Mouse (Mus musculus) testis, postnatal 10 days (tissue): ENCODE measurements around the gene Arv1.

Source experiments
- DNase-seq: peaks from one replicate; pipeline ENCODE4 v3.0.0; 2021; ENCODE audit warnings: low spot score

Arv1 gene

DNA sequence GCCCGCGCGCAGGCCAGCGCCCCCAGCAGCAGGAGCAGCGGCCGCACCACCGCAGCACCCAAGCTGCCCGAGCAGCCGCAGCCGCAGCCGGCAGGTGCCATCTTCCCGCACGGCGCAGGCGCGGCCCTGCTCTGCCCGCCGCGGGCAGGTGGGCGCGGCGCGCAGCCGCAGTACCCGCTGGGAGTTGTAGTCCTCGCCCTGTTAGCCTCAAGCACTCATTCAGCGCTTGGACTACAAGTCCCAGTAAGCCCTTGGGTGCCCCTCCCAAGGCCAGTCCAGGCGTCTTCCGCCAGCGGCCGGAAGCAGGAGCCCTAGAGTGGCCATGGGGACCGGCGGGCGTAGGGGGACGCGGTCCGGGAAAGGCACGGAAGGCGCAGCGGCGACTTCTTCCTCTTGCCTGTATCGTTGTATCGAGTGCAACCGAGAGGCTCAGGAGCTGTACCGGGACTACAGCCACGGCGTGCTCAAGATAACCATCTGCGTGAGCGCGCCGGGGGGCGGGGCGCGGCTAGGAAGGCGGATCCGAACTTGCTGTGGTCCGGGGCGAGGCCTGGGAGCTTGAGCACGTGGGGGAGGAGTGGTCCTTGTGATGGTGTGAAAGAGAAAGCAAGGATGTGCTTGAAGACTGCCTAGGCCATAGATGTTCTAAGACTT lies at the start of gene Arv1, which contains the start of gene Ttc13:
TSS of gene Arv1 (plus strand) at position 278 of the 654 bp plus-strand sequence.
TSS of gene Ttc13 (minus strand) at position 122 of the 654 bp plus-strand sequence.
- peak; percentile 93 for DNase-seq

DNA sequence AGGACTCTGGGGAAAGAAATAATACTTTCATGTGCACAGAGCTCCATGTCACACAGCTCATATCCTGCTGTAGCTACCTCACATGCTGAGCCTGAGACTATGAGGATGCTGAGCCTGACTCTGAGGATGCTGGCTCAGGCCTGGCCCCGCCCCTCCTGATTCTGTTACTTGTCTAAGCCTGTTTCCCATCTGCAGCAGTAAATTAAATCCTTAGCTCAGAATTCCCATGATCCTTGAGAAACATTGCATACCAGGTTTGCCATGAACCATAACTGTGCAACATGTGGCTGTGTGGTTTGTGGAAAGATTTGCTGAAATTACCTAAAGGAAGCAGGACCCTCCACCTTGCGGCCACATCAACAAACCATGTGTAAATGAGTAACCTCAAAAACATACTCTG lies 49.6 kb upstream of the Arv1 start:
- no peak for DNase-seq

DNA sequence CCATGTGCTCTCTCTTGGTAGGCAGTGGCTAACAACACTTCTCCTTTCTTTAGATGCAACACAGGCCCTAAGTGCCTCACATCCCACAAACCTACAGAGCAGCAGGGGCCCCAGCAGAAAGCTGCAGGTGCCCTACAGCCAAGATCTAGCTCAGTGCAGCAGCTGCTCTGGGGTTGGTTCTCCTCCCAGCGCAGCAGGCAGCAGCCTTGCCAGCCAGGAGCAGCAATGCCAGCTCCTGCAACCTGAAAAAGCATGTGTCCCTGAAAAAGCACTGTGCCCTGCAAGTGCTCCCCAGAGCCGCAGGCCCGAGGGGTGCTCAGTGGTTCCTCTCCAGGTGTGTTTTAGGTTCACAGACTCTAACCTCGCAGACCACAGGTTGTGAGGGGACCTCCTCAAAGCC lies 45.3 kb upstream of the Arv1 start:
- DNase-seq: no peak

- DNase-seq: no peak
These were observed 44.9 kb upstream of the Arv1 start for GRCm38 (mm10) chr8:124677078-124677477.

- DNase-seq: peak; percentile 90
These were observed 44.5 kb upstream of the Arv1 start for GRCm38 (mm10) chr8:124677486-124677885.

DNA sequence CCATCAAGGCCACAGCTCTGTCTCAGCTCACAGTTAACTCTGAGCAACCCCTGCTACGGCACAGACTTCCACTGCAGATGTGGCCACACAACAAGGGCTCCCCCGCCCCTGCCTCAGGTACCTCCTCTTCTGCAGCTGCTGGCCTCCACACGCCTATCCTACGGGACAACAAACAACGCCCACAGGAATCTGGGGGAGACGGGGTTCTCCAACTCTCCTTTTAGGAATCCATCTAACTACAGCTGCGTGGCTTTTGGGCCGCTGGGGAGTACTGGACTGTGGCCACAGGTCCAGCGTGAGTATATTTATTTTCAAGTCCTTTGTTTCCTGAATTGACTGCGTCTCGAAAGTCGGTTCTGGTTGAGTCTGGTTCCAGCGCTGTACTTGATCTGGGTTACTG lies 43.7 kb upstream of the Arv1 start:
- no peak for DNase-seq

GRCm38 (mm10) chr8:124681077-124681791 lies 40.7 kb upstream of the Arv1 start:
- no peak for DNase-seq

DNA sequence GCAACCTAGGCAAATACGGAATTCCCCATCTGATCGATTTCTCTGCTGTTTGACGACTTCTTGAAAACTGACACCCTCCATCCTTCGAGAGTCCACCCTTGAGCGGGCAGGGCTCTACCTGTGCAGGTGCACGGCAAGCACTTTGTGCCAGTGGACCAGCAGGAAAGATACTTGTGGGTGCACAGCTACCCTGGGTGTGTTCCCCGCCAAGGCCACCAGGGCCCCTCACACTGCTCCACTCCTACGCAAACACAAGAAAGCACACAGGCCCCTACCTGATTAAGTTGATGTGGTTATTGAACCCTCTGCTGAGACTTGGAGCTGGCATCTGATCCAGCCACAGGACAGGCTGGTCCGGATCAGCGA lies 40.2 kb upstream of the Arv1 start:
- no peak for DNase-seq

GRCm38 (mm10) chr8:124682218-124682617 lies 39.7 kb upstream of the Arv1 start:
- DNase-seq: no peak

DNA sequence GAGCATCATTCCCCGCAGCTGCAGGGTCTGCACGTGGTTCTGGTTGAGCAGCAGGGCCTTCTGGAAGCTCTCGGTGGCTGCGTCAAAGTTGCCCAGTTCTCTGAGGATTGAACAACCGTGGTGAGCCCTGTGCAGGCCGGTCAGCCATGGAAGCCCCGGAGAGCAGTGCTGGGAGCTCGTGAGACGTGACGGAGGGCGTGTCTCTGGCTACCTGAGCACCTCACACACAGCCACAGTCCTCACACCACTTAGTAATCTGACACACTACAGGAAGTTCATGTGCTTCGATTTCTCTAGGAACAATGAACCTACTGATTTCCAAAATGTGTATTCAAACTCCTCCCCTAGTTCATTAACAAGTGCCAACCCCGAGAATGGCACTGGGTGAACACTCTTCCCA lies 33.0 kb upstream of the Arv1 start:
- no peak for DNase-seq

DNA sequence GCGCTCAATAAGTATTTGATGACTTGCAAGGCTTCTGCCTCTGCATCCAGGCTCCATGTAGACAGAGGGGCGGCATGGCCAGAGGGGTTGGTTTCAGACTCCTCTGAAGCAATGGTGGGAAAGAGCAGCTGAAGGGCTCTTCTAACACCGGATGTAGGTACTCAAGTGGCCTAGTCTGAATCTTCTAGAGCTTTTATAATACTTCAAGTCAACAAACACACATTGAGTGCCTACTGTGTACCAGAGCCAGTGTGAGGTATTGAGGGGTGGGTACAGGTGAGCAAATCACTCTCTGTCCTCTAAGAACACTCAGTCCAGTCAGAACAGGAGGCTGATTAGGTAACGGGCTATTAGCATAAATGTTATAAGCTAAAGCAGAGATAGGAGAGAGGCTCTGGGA lies 30.2 kb upstream of the Arv1 start:
- DNase-seq: no peak

DNA sequence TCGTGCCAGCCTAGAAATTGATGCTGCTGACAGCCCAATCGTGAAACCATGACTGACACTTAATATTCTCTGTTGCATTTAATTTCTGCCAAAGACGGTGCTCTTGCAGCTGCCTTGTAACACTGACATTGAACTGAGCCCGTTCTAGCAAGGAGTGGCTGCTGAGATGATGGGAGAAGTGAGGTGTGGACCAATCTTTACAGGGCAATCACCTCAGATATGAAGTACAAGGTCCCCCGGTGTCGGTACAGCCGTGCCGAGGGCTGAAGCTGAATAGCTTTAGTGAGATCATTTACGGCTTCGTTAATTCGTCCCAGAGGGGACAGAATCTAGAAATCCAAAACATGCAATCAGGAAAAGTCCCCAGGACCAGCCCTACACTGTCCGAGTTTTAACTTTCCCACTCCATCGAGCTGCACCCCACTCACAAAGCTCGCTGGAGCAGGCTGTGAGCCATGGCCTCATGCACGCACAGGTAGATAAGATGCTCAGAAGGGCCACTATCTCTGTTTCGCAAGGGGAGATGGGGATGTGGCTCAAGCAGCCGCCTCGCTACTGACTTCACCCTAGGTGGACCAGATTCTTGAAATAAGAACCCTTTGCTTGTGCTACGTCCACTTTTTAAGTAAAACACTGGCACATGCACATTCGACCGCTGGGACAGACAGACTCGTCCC lies 26.4 kb upstream of the Arv1 start:
- DNase-seq: no peak

DNA sequence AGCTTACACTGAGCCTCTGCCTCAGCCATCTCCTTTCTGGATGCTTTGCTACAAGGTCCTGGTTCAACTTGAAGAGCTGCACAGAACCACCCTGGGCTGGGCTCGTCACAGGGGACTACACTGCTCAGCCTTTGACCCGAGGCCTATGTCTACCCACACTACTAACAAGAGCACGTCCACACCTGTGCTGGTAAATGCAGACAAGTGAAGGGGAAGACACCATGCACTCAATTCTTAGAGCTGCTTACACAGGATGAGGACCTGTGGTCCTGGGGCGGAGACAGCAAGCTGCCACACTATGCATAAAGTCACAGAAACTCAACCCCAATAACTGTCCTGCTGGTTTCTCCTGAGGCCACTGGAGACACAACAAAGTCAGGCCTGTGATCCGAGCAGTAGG lies 21.7 kb upstream of the Arv1 start:
- DNase-seq: no peak

DNA sequence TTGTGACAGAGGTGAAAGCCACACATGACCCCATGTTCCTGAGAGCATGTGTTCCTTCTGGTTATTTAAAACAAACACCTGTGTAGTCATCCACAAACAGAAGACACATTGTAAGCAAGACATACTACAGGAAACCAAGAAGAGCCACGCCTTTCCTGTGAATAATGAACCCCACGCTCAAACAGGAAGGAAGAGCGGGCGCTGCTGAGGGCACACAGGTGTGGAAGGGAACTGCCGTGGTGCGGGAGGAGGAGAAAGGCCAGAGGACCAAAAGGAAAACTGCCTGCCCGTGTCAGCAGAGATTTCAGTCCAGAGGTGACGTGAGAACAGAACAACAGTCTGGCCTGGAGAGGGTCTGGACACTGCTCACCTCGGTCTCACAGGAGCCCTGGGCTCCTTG lies 20.9 kb upstream of the Arv1 start:
- no peak for DNase-seq

DNA sequence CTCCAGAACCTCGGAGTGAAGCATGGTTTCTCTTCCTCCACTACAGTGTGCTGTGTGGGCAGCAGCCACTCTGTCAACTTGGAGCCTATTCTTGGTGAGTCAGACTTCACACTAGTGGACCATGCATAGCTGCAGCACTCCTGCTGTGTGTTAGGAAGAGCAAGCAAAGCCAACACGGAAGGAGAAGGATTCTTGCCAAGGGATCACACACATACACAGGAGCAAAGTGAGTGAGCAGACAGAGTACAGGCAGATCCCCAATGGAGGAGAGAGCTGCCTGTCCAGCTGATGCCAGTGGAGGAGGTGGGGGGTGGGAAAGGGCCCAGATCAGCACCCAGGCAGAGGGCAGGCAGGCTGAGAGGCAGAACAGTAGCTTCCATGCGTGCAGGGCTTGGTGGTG lies 19.8 kb upstream of the Arv1 start:
- DNase-seq: no peak

DNA sequence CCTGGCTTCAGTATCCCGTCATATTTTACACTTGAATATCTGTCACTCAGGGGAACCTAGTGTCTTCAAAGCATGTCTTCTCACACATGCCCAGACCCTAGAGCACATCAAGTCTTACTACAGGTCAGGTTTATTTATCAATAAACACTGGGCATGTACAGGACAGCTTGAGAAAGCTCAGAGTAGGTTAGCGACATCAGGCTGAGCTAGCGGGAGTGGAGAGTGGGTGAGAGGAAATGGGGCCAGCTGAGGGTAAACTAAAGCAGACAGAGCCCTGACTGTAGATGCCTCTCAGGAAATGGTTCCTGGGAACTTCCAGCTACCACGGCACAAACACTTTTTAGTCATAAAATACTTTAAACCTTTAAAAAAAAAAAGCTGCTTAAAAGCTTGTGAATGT lies 18.4 kb upstream of the Arv1 start:
- DNase-seq: no peak

- DNase-seq: no peak
These were observed 17.6 kb upstream of the Arv1 start for GRCm38 (mm10) chr8:124704376-124704775.

DNA sequence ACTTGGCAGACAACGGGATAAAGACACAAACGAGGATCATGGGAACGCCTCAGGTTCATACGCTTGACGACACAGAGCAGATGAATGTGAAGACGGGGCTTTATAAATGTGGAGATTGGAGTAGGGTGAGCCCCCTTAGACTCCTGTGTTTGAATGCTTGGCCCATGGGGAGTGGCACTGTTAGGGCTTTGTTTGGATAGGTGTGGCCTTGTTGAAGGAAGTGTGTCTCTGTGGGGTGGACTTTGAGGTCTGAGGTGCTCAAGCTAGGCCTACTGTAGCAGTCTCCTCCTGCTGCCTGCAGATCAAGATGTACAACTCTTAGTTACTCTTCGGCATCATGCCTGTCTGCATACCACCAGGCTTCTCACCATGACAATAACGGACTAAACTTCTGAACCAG lies 16.1 kb upstream of the Arv1 start:
- no peak for DNase-seq

DNA sequence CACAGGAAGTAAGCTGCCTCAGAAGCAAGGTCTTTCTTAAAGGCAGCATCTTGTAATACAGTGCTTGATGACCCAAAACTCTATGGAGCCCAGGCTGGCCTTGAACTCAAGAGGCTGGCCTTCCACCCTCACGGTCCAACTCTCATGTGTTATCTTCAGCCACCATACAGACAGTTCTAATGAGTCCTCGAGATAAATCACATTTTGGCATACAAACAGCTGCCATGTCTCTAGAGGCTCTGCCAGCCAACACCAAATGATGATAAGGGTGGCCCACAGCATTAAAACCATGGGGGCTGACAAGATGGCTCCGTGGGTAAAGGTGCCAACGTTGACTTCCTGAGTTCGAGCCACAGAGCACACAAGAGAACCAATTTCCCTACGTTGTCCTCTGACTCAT lies 8.7 kb upstream of the Arv1 start:
- DNase-seq: no peak

DNA sequence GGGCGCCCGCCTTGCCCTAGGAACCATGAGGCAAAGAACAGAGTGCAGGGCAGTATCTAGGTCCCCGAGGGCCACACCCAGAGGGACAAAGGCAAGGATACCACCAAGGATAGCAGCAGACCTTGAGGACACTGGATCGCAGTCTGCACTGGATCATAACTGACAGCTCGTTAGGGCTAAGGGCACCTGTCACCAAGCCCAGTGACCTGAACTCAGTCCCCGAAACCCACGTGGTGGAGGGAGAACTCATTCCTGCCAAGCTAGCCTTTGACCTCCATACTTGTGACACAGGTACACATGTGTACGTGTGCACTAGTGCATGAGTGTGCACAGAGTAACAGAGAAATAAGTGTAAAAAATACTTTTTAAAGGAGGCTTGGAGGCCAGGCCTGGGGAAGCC lies 6.2 kb upstream of the Arv1 start:
- no peak for DNase-seq

DNA sequence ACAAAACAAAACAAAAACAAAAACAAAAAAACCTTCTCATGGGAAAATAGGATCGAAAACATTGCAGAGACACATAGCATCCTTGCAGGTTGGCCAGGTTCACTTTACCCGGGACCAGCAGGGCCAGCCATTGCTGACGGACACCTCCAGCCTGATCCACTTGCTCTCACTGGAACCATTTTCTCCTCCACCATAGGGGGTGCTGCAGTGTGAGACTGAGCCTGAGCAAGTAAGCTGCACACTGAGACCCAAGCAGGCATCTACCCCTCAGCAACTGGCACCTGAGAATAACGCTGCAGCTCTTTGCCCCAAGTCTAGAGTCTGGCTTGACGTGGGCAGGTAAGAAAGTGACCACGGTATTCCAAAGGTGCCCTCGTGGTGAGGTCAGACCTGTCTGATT lies 1.8 kb upstream of the Arv1 start:
- no peak for DNase-seq

- peak; percentile 54 for DNase-seq
These were observed 739 bp upstream of the Arv1 start for GRCm38 (mm10) chr8:124720938-124721861.
